Mouse (Mus musculus): ENCODE results near the gene Clic6.

DNA sequence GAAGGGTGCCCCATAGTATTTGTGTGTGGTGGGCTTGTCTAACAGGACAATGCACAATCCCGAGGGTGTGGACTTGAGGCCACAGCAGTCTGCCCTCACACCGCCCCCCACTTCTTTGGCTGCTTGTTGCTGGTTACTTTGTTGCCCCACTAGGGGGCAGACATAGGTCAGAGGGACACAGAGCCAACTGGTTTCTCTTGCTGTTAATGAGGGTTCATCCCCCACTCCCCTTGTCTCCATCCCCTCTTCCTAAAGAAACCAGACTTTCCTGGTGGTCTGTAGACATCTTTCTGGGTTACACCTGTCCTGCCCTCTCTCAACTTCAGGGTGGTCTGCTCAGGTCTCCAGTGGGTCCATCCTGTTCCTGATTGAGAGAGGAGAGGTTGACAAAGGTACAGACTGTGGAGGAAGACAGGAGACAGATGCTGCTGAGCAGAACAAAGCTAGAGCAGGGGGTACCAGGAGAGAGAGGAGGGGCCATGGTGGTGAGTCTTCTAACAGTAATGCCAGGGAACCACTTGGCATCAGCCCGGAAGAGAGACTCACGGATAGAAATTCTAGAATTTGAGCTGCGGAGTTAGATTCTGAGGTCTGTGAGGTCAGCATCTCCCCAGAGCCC lies 26.3 kb downstream of the Clic6 start:
- TF ChIP-seq CTCF (IDR thresholded peaks at IDR 0.05; ENCODE audit: insufficient read depth, low read length) (peak; percentile 55), POLR2A (IDR thresholded peaks at IDR 0.05; ENCODE audit: borderline replicate concordance, extremely low read depth, low read depth, low read length) (no peak)
